Mouse (Mus musculus) liver, embryonic 14.5 days (tissue): ENCODE measurements around the gene Myh7. TPM values are rescaled to one million over a fixed set of nuclear protein-coding genes. Genes with fewer than 3 reads are reported as not detected.

Experiments
- ATAC-seq: fragments of 200-750 bp; cut with Nextera tagmentation; 2 replicates; pipeline ENCODE4 v1.8.0; 2017; ENCODE audit warnings: moderate number of reproducible peaks, mild to moderate bottlenecking, moderate library complexity; ENCODE audit not compliant: insufficient read depth
- DNase-seq, 3 experiments: peaks; one replicate each; pipeline ENCODE4 v3.0.0-alpha.2; 2012 to 2013; ENCODE audit warnings: low read depth in 3 of 3, low spot score in 3 of 3
- H3K27ac ChIP-seq: fragments of 300-500 bp; sonication (generic); 2 replicates; pipeline ENCODE4 v1.5.1; 2014; ENCODE audit warnings: moderate library complexity, mild to moderate bottlenecking, control low read depth, inconsistent platforms
- H3K27me3 ChIP-seq: fragments of 300-500 bp; sonication (generic); 2 replicates; pipeline ENCODE4 v1.6.1; 2014; ENCODE audit warnings: mild to moderate bottlenecking, low read length, moderate library complexity; ENCODE audit not compliant: control insufficient read depth, insufficient read depth
- H3K36me3 ChIP-seq: fragments of 300-500 bp; sonication (generic); replicated peaks from 2 replicates; pipeline ENCODE4 v1.6.1; 2014; ENCODE audit warnings: low read depth; ENCODE audit not compliant: control insufficient read depth, insufficient read depth
- H3K4me1 ChIP-seq, 2 experiments: fragments of 200-500 bp in 1 of 2; fragments of 300-500 bp in 1 of 2; sonication (generic) in 1 of 2; replicated peaks; 2 replicates each; pipeline ENCODE4 v1.6.1; 2012 to 2014; ENCODE audit warnings: antibody characterized with exemption in 1 of 2, inconsistent platforms in 1 of 2, low read length in 1 of 2; ENCODE audit not compliant: control insufficient read depth in 2 of 2, insufficient read depth in 2 of 2
- H3K4me2 ChIP-seq: fragments of 300-500 bp; sonication (generic); 2 replicates; pipeline ENCODE4 v1.6.1; 2014; ENCODE audit warnings: low read depth, mild to moderate bottlenecking, control low read depth, moderate library complexity
- H3K4me3 ChIP-seq, 2 experiments: fragments of 200-500 bp in 1 of 2; fragments of 300-500 bp in 1 of 2; sonication (generic) in 1 of 2; 2 replicates each; pipeline ENCODE4 v1.5.1; 2012 to 2014; ENCODE audit warnings: low read depth in 2 of 2, low read length in 2 of 2, mild to moderate bottlenecking in 2 of 2, control low read depth in 1 of 2, inconsistent platforms in 1 of 2, moderate library complexity in 1 of 2; ENCODE audit not compliant: insufficient read depth in 1 of 2
- H3K9ac ChIP-seq: fragments of 300-500 bp; sonication (generic); replicated peaks from 2 replicates; pipeline ENCODE4 v1.6.1; 2014; ENCODE audit warnings: mild to moderate bottlenecking, control low read depth, moderate library complexity
- H3K9me3 ChIP-seq: fragments of 300-500 bp; sonication (generic); 2 replicates; pipeline ENCODE4 v1.6.1; 2016; ENCODE audit warnings: low read length, mixed read lengths; ENCODE audit not compliant: control insufficient read depth
- CTCF ChIP-seq: IDR thresholded peaks from 2 replicates; pipeline ENCODE4 v1.5.1; 2016; ENCODE audit warnings: antibody characterized with exemption, low read depth, control low read depth
- EP300 ChIP-seq: IDR thresholded peaks from 2 replicates; pipeline ENCODE4 v1.6.1; 2016; ENCODE audit warnings: antibody characterized with exemption, low read depth
- WGBS: fragments of 180-500 bp; shearing (Covaris S2); extraction: QIAGEN DNeasy Blood & Tissue Kit; methylation state at CpG from one replicate; pipeline ENCODE4 v1.1.7; 2014; ENCODE audit not compliant: insufficient replicate concordance; 5-methylcytosine and 5-hydroxymethylcytosine counted together
- microRNA counts: library from miRNA; unstranded; fragments of <30 nt; microRNA quantifications from one replicate; lab custom pipeline; 2016
- microRNA-seq: library from miRNA; unstranded; fragments of <30 nt; microRNA quantifications from one replicate; pipeline ENCODE4, GENCODE M21; 2016
- polyA plus RNA-seq, 2 experiments: library from polyadenylated mRNA; depleted of rRNA in 1 of 2; stranded (reverse) in 1 of 2; unstranded in 1 of 2; fragments of >200 nt; fragmentation: Nextera tagmentation in 1 of 2; extraction: Ambion mirVana in 1 of 2; gene quantifications; 2 replicates each; pipeline versions ENCODE4 v1.2.1 to v1.2.3; 2012 to 2014

Gene Myh7
- polyA plus RNA-seq, 2 experiments, result 0.05 to 0.07 TPM

DNA sequence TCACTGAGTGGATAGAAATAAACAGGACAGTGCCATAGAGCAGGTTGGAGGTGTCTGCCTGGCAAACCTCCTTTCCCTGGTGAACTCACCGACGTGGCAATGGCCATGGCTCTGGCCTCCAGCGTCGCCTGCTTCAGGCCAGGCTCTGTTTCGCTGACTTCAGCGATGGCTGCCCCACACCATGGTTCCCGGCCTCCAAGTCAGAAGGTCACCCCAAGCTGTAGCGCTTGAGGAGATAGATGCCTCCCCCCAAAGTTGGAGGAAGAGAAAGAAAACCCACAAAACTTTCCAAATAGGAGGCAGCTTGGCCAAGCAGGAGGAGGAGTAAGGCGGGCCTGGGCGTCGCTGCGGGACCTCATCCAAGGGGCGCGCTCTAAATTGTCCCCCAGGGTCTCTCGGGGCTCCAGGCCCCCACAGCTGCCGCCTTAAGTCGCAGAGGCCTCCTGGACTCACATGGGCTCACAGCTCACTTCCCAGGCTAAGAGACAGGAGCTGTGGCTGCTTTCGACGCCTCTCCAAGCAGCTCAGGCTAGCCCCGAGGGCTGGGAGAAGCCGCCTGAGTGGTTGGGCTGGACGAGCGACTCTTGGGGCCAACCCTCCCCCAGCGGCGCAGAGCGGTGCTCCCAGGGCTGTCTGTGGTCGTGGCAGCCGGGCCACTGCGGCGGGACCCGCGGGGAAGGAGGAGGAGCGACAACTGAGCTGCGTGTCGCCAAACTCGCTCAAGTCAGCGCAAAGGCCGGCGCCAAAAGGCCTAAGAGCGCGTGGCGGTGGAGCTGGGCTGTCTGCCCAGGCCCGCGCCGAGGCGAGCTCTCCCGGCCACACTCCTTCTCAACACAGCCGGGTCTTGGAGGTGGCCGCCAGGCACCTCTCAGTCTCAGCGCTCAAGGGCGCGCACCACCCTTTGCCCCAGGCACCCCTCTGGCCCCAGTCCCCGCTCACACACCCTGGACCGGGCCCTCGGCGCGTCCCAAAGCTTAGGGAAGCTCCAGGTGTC is 68.8 kb downstream of the Myh7 start, which contains the start of gene Efs:
Gene Efs, minus strand, starts transcription at position 778 of the 994 bp plus-strand sequence.
- DNase-seq, result no peak
- H3K36me3 ChIP-seq, result no peaks in the 10 kb centered on the region
- peaks cover 43% of the 10 kb centered on the region for H3K27me3 ChIP-seq
- H3K9me3 ChIP-seq, result no peaks in the 10 kb centered on the region
- no peak within 1 kb of the TSS for H3K9ac ChIP-seq
- no peak within 1 kb of the TSS for H3K27ac ChIP-seq
- no peak for ATAC-seq
- H3K4me2 ChIP-seq, result peak within 1 kb of the TSS; percentile 55
- WGBS, result 7% methylated on average over 56 of the region's 57 CpGs
- H3K4me3 ChIP-seq, result peak within 1 kb of the TSS; percentile 11 to 36
- TF ChIP-seq CTCF (no peak), EP300 (no peak)
- H3K4me1 ChIP-seq, result peaks cover 8 to 12% of the 10 kb centered on the region in 2 experiments

- Histone ChIP-seq H3K4me2 (peak overlapping the region; percentile 42), H3K9ac (no peak overlapping the region), H3K4me1 (peaks cover 8 to 12% of the 10 kb centered on the region in 2 experiments), H3K4me3 (no peak overlapping the region), H3K36me3 (no peaks in the 10 kb centered on the region), H3K27me3 (peaks cover 43% of the 10 kb centered on the region), H3K27ac (no peak overlapping the region), H3K9me3 (no peaks in the 10 kb centered on the region)
- peak; percentile 27 to 50 (median 31) for DNase-seq
- peak; percentile 83 for ATAC-seq
- TF ChIP-seq CTCF (no peak), EP300 (no peak)
- WGBS, result 34% methylated on average over 7 of the region's 7 CpGs
Measured at GRCm38 (mm10) chr14:54924641-54925348, 69.6 kb downstream of the Myh7 start.

MicroRNA genes within 50 kb of the gene (microRNA counts, 519-probe panel; counts per million panel counts)
- microRNA mmu-miR-208a (lab: Ali Mortazavi, UCI) (69.9 counts per million), microRNA mmu-miR-208b (lab: Ali Mortazavi, UCI) (69.9 counts per million)

Small RNA genes lying within 50 kb of the gene (microRNA-seq; reads per million reads assigned to microRNA genes)
- gene Mir208a (1.3 reads per million), gene Mir208b (5.5 reads per million, percentile 9 among the genes with 10 or more reads in this experiment)

Other genes starting within 250 kb of the Myh7 start
- 3.3 and 3.6 TPM in 2 replicates for gene Slc7a8, start 212.7 kb downstream of the Myh7 start, polyA plus RNA-seq (2012; rRNA removed)
- 3.7 and 3.9 TPM in 2 replicates for gene Slc7a8, start 212.7 kb downstream of the Myh7 start, polyA plus RNA-seq (2014; fragmentation: Nextera tagmentation; extraction: Ambion mirVana)
- not detected in 2 replicates for gene Rnf212b, start 180.5 kb downstream of the Myh7 start, polyA plus RNA-seq (2012; rRNA removed)
- gene Rnf212b, start 180.5 kb downstream of the Myh7 start, polyA plus RNA-seq (2014; fragmentation: Nextera tagmentation; extraction: Ambion mirVana), result not detected in 2 replicates
- gene Homez, start 123.7 kb downstream of the Myh7 start, polyA plus RNA-seq (2012; rRNA removed), result 0.78 and 0.96 TPM in 2 replicates
- 1.8 TPM in 2 replicates for gene Homez, start 123.7 kb downstream of the Myh7 start, polyA plus RNA-seq (2014; fragmentation: Nextera tagmentation; extraction: Ambion mirVana)
- gene Ppp1r3e, start 117.1 kb downstream of the Myh7 start, polyA plus RNA-seq (2012; rRNA removed), result 1.9 and 2.6 TPM in 2 replicates
- gene Ppp1r3e, start 117.1 kb downstream of the Myh7 start, polyA plus RNA-seq (2014; fragmentation: Nextera tagmentation; extraction: Ambion mirVana), result 0.45 and 0.52 TPM in 2 replicates
- gene Bcl2l2, start 111.2 kb downstream of the Myh7 start, polyA plus RNA-seq (2012; rRNA removed), result 3.8 and 4.9 TPM in 2 replicates
- gene Bcl2l2, start 111.2 kb downstream of the Myh7 start, polyA plus RNA-seq (2014; fragmentation: Nextera tagmentation; extraction: Ambion mirVana), result 0.47 and 0.51 TPM in 2 replicates
- 0.03 and 0.06 TPM in 2 replicates for gene Gm20521, start 111.2 kb downstream of the Myh7 start, polyA plus RNA-seq (2012; rRNA removed)
- not detected in 2 replicates for gene Gm20521, start 111.2 kb downstream of the Myh7 start, polyA plus RNA-seq (2014; fragmentation: Nextera tagmentation; extraction: Ambion mirVana)
- gene Pabpn1, start 102.1 kb downstream of the Myh7 start, polyA plus RNA-seq (2012; rRNA removed), result 98.8 and 110 TPM in 2 replicates
- 47.1 and 51.7 TPM in 2 replicates for gene Pabpn1, start 102.1 kb downstream of the Myh7 start, polyA plus RNA-seq (2014; fragmentation: Nextera tagmentation; extraction: Ambion mirVana)
- 4.2 and 5.1 TPM in 2 replicates for gene Slc22a17, start 81.5 kb downstream of the Myh7 start, polyA plus RNA-seq (2012; rRNA removed)
- 0.79 and 0.96 TPM in 2 replicates for gene Slc22a17, start 81.5 kb downstream of the Myh7 start, polyA plus RNA-seq (2014; fragmentation: Nextera tagmentation; extraction: Ambion mirVana)
- 0.54 and 0.69 TPM in 2 replicates for gene Efs, start 68.5 kb downstream of the Myh7 start, polyA plus RNA-seq (2012; rRNA removed)
- gene Efs, start 68.5 kb downstream of the Myh7 start, polyA plus RNA-seq (2014; fragmentation: Nextera tagmentation; extraction: Ambion mirVana), result 0.23 and 0.39 TPM in 2 replicates
- not detected in 2 replicates for gene Il25, start 61.9 kb downstream of the Myh7 start, polyA plus RNA-seq (2012; rRNA removed)
- not detected in 2 replicates for gene Il25, start 61.9 kb downstream of the Myh7 start, polyA plus RNA-seq (2014; fragmentation: Nextera tagmentation; extraction: Ambion mirVana)
- 0.04 TPM in 1 of 2 replicates, not detected in the other for gene Cmtm5, start 58.4 kb downstream of the Myh7 start, polyA plus RNA-seq (2012; rRNA removed)
- not detected in 2 replicates for gene Cmtm5, start 58.4 kb downstream of the Myh7 start, polyA plus RNA-seq (2014; fragmentation: Nextera tagmentation; extraction: Ambion mirVana)
- gene Myh6, start 27.7 kb downstream of the Myh7 start, polyA plus RNA-seq (2012; rRNA removed), result 0.01 and 0.02 TPM in 2 replicates
- gene Myh6, start 27.7 kb downstream of the Myh7 start, polyA plus RNA-seq (2014; fragmentation: Nextera tagmentation; extraction: Ambion mirVana), result not detected in 2 replicates
- not detected in 2 replicates for gene Gm17428, start 17.7 kb downstream of the Myh7 start, polyA plus RNA-seq (2012; rRNA removed)
- not detected in 2 replicates for gene Gm17428, start 17.7 kb downstream of the Myh7 start, polyA plus RNA-seq (2014; fragmentation: Nextera tagmentation; extraction: Ambion mirVana)
- gene Ngdn, start 20.8 kb upstream of the Myh7 start, polyA plus RNA-seq (2012; rRNA removed), result 14.4 and 31.0 TPM in 2 replicates
- gene Ngdn, start 20.8 kb upstream of the Myh7 start, polyA plus RNA-seq (2014; fragmentation: Nextera tagmentation; extraction: Ambion mirVana), result 36.0 and 39.6 TPM in 2 replicates
- 0.26 and 0.29 TPM in 2 replicates for gene Zfhx2, start 97.7 kb upstream of the Myh7 start, polyA plus RNA-seq (2012; rRNA removed)
- 0.61 and 0.62 TPM in 2 replicates for gene Zfhx2, start 97.7 kb upstream of the Myh7 start, polyA plus RNA-seq (2014; fragmentation: Nextera tagmentation; extraction: Ambion mirVana)
- 2.0 and 2.6 TPM in 2 replicates for gene Thtpa, start 100.2 kb upstream of the Myh7 start, polyA plus RNA-seq (2012; rRNA removed)
- 4.3 and 4.6 TPM in 2 replicates for gene Thtpa, start 100.2 kb upstream of the Myh7 start, polyA plus RNA-seq (2014; fragmentation: Nextera tagmentation; extraction: Ambion mirVana)
- gene Ap1g2, start 112.0 kb upstream of the Myh7 start, polyA plus RNA-seq (2012; rRNA removed), result 12.7 and 13.4 TPM in 2 replicates
- gene Ap1g2, start 112.0 kb upstream of the Myh7 start, polyA plus RNA-seq (2014; fragmentation: Nextera tagmentation; extraction: Ambion mirVana), result 18.6 and 21.2 TPM in 2 replicates
- gene Jph4, start 122.3 kb upstream of the Myh7 start, polyA plus RNA-seq (2012; rRNA removed), result 0.04 and 0.15 TPM in 2 replicates
- 0.04 TPM in 1 of 2 replicates, not detected in the other for gene Jph4, start 122.3 kb upstream of the Myh7 start, polyA plus RNA-seq (2014; fragmentation: Nextera tagmentation; extraction: Ambion mirVana)
- 0.06 TPM in 1 of 2 replicates, not detected in the other for gene Dhrs2, start 227.4 kb upstream of the Myh7 start, polyA plus RNA-seq (2012; rRNA removed)
- 0.14 TPM in 1 of 2 replicates, not detected in the other for gene Dhrs2, start 227.4 kb upstream of the Myh7 start, polyA plus RNA-seq (2014; fragmentation: Nextera tagmentation; extraction: Ambion mirVana)